Mouse (Mus musculus) lung, postnatal 0 days (tissue): ENCODE data around the gene Hps4. TPM values are rescaled to one million over a fixed set of nuclear protein-coding genes. Genes with fewer than 3 reads are reported as not detected.

Source experiments
- ATAC-seq: fragments of 200-750 bp; cut with Nextera tagmentation; 2 replicates; pipeline ENCODE4 v1.8.0; 2017; ENCODE audit warnings: moderate library complexity
- DNase-seq: peaks from one replicate; pipeline ENCODE4 v3.0.0-alpha.2; 2016; ENCODE audit warnings: low spot score
- H3K27ac ChIP-seq: fragments of 300-500 bp; sonication (generic); 2 replicates; pipeline ENCODE4 v1.5.1; 2014; ENCODE audit warnings: antibody characterized with exemption, mild to moderate bottlenecking, low read length, mixed read lengths
- H3K27me3 ChIP-seq: fragments of 300-500 bp; sonication (generic); replicated peaks from 2 replicates; pipeline ENCODE4 v1.6.1; 2014; ENCODE audit warnings: low read length, mixed read lengths; ENCODE audit not compliant: insufficient read depth
- H3K36me3 ChIP-seq: fragments of 300-500 bp; sonication (generic); 2 replicates; pipeline ENCODE4 v1.6.1; 2014; ENCODE audit warnings: low read length, mixed read lengths; ENCODE audit not compliant: insufficient read depth
- H3K4me1 ChIP-seq: fragments of 300-500 bp; sonication (generic); 2 replicates; pipeline ENCODE4 v1.6.1; 2014; ENCODE audit warnings: antibody characterized with exemption, low read depth, low read length, mixed read lengths; ENCODE audit not compliant: insufficient read depth
- H3K4me2 ChIP-seq: fragments of 300-500 bp; sonication (generic); replicated peaks from 2 replicates; pipeline ENCODE4 v1.6.1; 2014; ENCODE audit warnings: low read depth, mild to moderate bottlenecking, low read length, moderate library complexity, mixed read lengths
- H3K4me3 ChIP-seq: fragments of 300-500 bp; sonication (generic); 2 replicates; pipeline ENCODE4 v1.5.1; 2014; ENCODE audit warnings: low read depth, low read length
- H3K9ac ChIP-seq: fragments of 300-500 bp; sonication (generic); replicated peaks from 2 replicates; pipeline ENCODE4 v1.6.1; 2014; ENCODE audit warnings: low read depth, mild to moderate bottlenecking
- H3K9me3 ChIP-seq: fragments of 300-500 bp; sonication (generic); 2 replicates; pipeline ENCODE4 v1.6.1; 2016; ENCODE audit warnings: low read length, mixed read lengths
- CTCF ChIP-seq: IDR thresholded peaks from 2 replicates; pipeline ENCODE4 v1.5.1; 2016; ENCODE audit warnings: antibody characterized with exemption, mild to moderate bottlenecking
- EP300 ChIP-seq: IDR thresholded peaks from 2 replicates; pipeline ENCODE4 v1.6.1; 2016; ENCODE audit warnings: antibody characterized with exemption, mild to moderate bottlenecking, control low read depth
- WGBS: fragments of 180-500 bp; shearing (Covaris S2); extraction: QIAGEN DNeasy Blood & Tissue Kit; methylation state at CpG from one replicate; pipeline ENCODE4 v1.1.7; 2014; 5-methylcytosine and 5-hydroxymethylcytosine counted together
- polyA plus RNA-seq: library from polyadenylated mRNA; unstranded; fragments of >200 nt; fragmentation: Nextera tagmentation; extraction: Ambion mirVana; gene quantifications from 2 replicates; pipeline ENCODE4 v1.2.1, GENCODE M21; 2015

Hps4 gene
- polyA plus RNA-seq, 1 experiment from 2014 or later: 19.7 TPM

GRCm38 (mm10) chr5:112297257-112297656 lies 45.6 kb upstream of the Hps4 start:
- 43% methylated on average over 2 of the region's 2 CpGs for WGBS
- ATAC-seq: peak; percentile 67
- Histone ChIP-seq H3K4me1 (peaks cover 17% of the 10 kb centered on the region), H3K9ac (no peak overlapping the region), H3K4me2 (no peak overlapping the region), H3K4me3 (no peak overlapping the region), H3K36me3 (no peaks in the 10 kb centered on the region), H3K9me3 (no peaks in the 10 kb centered on the region), H3K27ac (peak overlapping the region; percentile 38; the same call in 1 of the 2 replicates), H3K27me3 (no peaks in the 10 kb centered on the region)
- DNase-seq: no peak
- TF ChIP-seq CTCF (no peak), EP300 (peak; percentile 29; the same call in 1 of the 2 replicates)

GRCm38 (mm10) chr5:112298226-112298988 lies 44.5 kb upstream of the Hps4 start:
- Histone ChIP-seq H3K36me3 (no peaks in the 10 kb centered on the region), H3K4me3 (no peak overlapping the region), H3K27me3 (no peaks in the 10 kb centered on the region), H3K4me2 (no peak overlapping the region), H3K27ac (peak overlapping the region; percentile 62; the same call in 1 of the 2 replicates), H3K4me1 (peaks cover 16% of the 10 kb centered on the region), H3K9me3 (no peaks in the 10 kb centered on the region), H3K9ac (no peak overlapping the region)
- 64% methylated on average over 12 of the region's 12 CpGs for WGBS
- ATAC-seq (peak; percentile 81), DNase-seq (no peak)
- TF ChIP-seq CTCF: no peak
- peak; percentile 49; the same call in 1 of the 2 replicates for TF ChIP-seq EP300

- DNase-seq: no peak
- TF ChIP-seq CTCF: no peak
- no peak for TF ChIP-seq EP300
- 74% methylated on average over 4 of the region's 4 CpGs for WGBS
- Histone ChIP-seq H3K9me3 (no peaks in the 10 kb centered on the region), H3K36me3 (no peaks in the 10 kb centered on the region), H3K27ac (peak overlapping the region; percentile 62; the same call in 1 of the 2 replicates), H3K4me1 (peaks cover 13% of the 10 kb centered on the region; the same call in 1 of the 2 replicates), H3K4me3 (no peak overlapping the region), H3K9ac (no peak overlapping the region), H3K4me2 (no peak overlapping the region), H3K27me3 (no peaks in the 10 kb centered on the region)
- no peak for ATAC-seq
These were observed 43.5 kb upstream of the Hps4 start for GRCm38 (mm10) chr5:112299399-112299798.

- 60% methylated on average over 2 of the region's 2 CpGs for WGBS
- H3K9ac ChIP-seq: no peak overlapping the region
These were observed 42.8 kb upstream of the Hps4 start for GRCm38 (mm10) chr5:112300112-112300511.

GRCm38 (mm10) chr5:112300721-112301308 lies 42.1 kb upstream of the Hps4 start:
- Histone ChIP-seq H3K4me1 (peaks cover 8% of the 10 kb centered on the region; the same call in 1 of the 2 replicates), H3K9me3 (no peaks in the 10 kb centered on the region), H3K27me3 (no peaks in the 10 kb centered on the region), H3K27ac (no peak overlapping the region), H3K4me3 (no peak overlapping the region), H3K9ac (no peak overlapping the region), H3K36me3 (no peaks in the 10 kb centered on the region), H3K4me2 (no peak overlapping the region)
- 78% methylated on average over 6 of the region's 6 CpGs for WGBS
- DNase-seq (no peak), ATAC-seq (no peak)
- no peak for TF ChIP-seq EP300
- no peak for TF ChIP-seq CTCF

More at GRCm38 (mm10) chr5:112300112-112300511, 42.8 kb upstream of the Hps4 start:
- no peak for ATAC-seq
- Histone ChIP-seq H3K36me3 (no peaks in the 10 kb centered on the region), H3K4me3 (no peak overlapping the region), H3K4me1 (peaks cover 8% of the 10 kb centered on the region; the same call in 1 of the 2 replicates), H3K4me2 (no peak overlapping the region), H3K9me3 (no peaks in the 10 kb centered on the region), H3K27ac (no peak overlapping the region), H3K27me3 (no peaks in the 10 kb centered on the region)
- TF ChIP-seq EP300: no peak
- no peak for TF ChIP-seq CTCF
- DNase-seq: no peak

GRCm38 (mm10) chr5:112301694-112302093 lies 41.2 kb upstream of the Hps4 start:
- ATAC-seq (no peak), DNase-seq (no peak)
- no peaks in the 10 kb centered on the region for H3K27me3 ChIP-seq
- H3K36me3 ChIP-seq: 0 out of 2 replicates have a peak, but pooled peaks cover 5% of the 10 kb centered on the region
- no peaks in the 10 kb centered on the region for H3K9me3 ChIP-seq
- H3K4me3 ChIP-seq: no peak overlapping the region
- TF ChIP-seq CTCF (peak; percentile 41), EP300 (no peak)
- peaks cover 8% of the 10 kb centered on the region; the same call in 1 of the 2 replicates for H3K4me1 ChIP-seq
- H3K9ac ChIP-seq: no peak overlapping the region
- H3K4me2 ChIP-seq: no peak overlapping the region
- no peak overlapping the region for H3K27ac ChIP-seq
- 80% methylated on average over 4 of the region's 4 CpGs for WGBS
